Mouse (Mus musculus): ENCODE measurements around the gene Ttc25. TPM values are rescaled to one million over a fixed set of nuclear protein-coding genes. Genes with fewer than 3 reads are reported as not detected.

Ttc25 gene
- total and polyA plus RNA-seq, 2 experiments, result 0.04 to 0.28 TPM

DNA sequence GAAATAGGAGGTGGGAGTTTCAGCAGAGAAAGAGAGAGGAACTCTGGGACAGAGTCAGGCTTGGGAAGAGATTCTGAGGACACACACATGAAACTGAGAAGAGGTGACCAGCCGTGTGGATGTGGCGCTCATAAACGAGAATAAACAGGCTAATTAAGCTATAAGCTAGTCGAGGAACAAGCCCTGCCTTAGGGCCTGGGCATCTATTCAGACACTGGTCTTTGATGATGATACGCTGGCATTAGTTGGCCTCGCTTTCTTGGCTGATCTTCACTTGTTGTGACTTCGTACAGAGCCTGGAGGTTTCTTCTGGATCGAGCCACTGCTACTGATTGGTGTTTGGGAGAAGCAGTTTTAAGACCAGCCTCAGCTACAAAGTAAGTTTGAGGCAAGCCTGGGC lies 39.4 kb upstream of the Ttc25 start:
- no peak overlapping the region for H3K9ac ChIP-seq (ENCODE audit: low read depth, low read length)
- DNase-seq (ENCODE audit: extremely low read depth, low read depth, low spot score), result no peak
- H3K27ac ChIP-seq (replicated peaks; ENCODE audit: insufficient read depth, low read depth, low read length), result no peak overlapping the region
- 95% methylated on average over 8 of the region's 8 CpGs for WGBS
- no peaks in the 10 kb centered on the region for H3K4me1 ChIP-seq (ENCODE audit: control insufficient read depth, insufficient read depth, low read length)
- H3K79me2 ChIP-seq (ENCODE audit: control insufficient read depth, insufficient read depth, low read length), result no peaks in the 10 kb centered on the region
- H3K27me3 ChIP-seq (ENCODE audit: control insufficient read depth, insufficient read depth, low read length), result no peaks in the 10 kb centered on the region
- H3K4me3 ChIP-seq (ENCODE audit: insufficient read depth, low read depth, low read length), result no peak overlapping the region
- TF ChIP-seq POLR2A (IDR thresholded peaks at IDR 0.05; ENCODE audit: extremely low read depth, insufficient read depth, low read length) (no peak), CTCF (IDR thresholded peaks at IDR 0.05; ENCODE audit: low read depth, low read length) (no peak)
- peaks cover 54% of the 10 kb centered on the region for H3K36me3 ChIP-seq (ENCODE audit: control insufficient read depth, insufficient read depth, low read length)

DNA sequence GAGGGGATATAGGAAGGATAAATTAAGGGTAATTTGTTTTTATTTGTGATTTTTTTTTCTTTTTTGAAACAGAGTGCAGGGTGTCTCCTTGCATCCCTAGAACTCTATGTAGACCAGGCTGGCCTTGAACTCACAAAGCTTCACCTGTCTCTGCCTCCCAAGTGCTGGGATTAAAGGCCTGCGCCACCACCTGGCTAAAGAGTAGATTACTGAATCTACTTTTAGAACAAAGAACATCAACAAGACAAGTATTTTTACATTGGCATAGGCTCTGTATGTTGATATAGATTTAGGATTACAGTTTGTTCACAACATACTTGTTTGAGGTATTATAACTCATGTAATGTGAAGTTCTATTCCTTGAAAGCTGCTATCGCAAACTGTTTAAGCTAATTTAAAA lies 34.9 kb upstream of the Ttc25 start:
- Histone ChIP-seq H3K27me3 (ENCODE audit: control insufficient read depth, insufficient read depth, low read length) (no peaks in the 10 kb centered on the region), H3K36me3 (ENCODE audit: control insufficient read depth, insufficient read depth, low read length) (peaks cover 66% of the 10 kb centered on the region), H3K79me2 (ENCODE audit: control insufficient read depth, insufficient read depth, low read length) (no peaks in the 10 kb centered on the region), H3K27ac (replicated peaks; ENCODE audit: insufficient read depth, low read depth, low read length) (no peak overlapping the region), H3K4me3 (ENCODE audit: insufficient read depth, low read depth, low read length) (no peak overlapping the region), H3K9ac (ENCODE audit: low read depth, low read length) (no peak overlapping the region), H3K4me1 (ENCODE audit: control insufficient read depth, insufficient read depth, low read length) (peaks cover 7% of the 10 kb centered on the region)
- TF ChIP-seq POLR2A (IDR thresholded peaks at IDR 0.05; ENCODE audit: extremely low read depth, insufficient read depth, low read length) (no peak), CTCF (IDR thresholded peaks at IDR 0.05; ENCODE audit: low read depth, low read length) (no peak)
- DNase-seq (ENCODE audit: extremely low read depth, low read depth, low spot score), result no peak
- WGBS, result 98% methylated on average over 2 of the region's 2 CpGs

DNA sequence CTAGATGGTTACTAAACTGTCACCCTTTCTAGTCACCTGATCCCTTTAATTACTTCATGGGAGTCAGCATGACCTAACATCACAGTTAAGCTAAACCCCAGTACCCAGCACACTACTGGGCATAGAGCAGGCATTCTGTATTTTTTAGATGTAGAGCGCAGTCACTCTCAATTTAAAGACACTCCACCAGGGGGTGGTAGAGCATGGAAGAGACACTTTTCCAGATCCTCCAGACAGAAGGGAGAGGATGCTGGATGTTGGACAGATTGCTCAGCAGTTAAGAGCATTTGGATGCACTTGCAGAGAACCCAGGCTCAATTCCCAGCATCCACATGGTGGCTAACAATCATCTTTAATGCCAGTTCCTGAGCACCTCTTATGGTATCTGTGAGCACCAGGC lies 33.0 kb upstream of the Ttc25 start:
- DNase-seq (ENCODE audit: extremely low read depth, low read depth, low spot score), result no peak
- peaks cover 69% of the 10 kb centered on the region for H3K36me3 ChIP-seq (ENCODE audit: control insufficient read depth, insufficient read depth, low read length)

DNA sequence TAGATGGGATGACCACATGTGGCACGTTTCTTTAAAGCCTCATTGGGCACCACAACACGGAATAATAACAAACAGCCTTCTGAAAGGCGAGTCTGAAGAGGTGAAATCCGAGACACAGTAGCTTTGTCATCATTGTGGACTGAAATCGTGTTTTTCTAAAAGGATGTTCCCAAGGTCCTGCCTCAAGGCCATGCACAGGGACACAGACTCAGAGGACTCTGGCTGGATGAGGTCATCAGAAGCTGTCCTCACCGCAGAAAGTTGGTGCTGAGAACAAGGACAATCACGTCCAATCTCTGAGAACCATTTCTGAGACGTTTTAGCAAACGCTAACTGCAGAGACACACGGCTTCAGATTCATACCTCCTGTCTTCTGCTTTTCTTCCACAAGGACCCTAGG lies 31.7 kb upstream of the Ttc25 start:
- H3K27me3 ChIP-seq (ENCODE audit: control insufficient read depth, insufficient read depth, low read length), result no peaks in the 10 kb centered on the region
- no peak for DNase-seq (ENCODE audit: extremely low read depth, low read depth, low spot score)
- H3K4me3 ChIP-seq (ENCODE audit: insufficient read depth, low read depth, low read length), result no peak overlapping the region
- no peaks in the 10 kb centered on the region for H3K79me2 ChIP-seq (ENCODE audit: control insufficient read depth, insufficient read depth, low read length)
- TF ChIP-seq POLR2A (IDR thresholded peaks at IDR 0.05; ENCODE audit: extremely low read depth, insufficient read depth, low read length) (no peak), CTCF (IDR thresholded peaks at IDR 0.05; ENCODE audit: low read depth, low read length) (no peak)
- 88% methylated on average over 10 of the region's 10 CpGs for WGBS
- no peak overlapping the region for H3K27ac ChIP-seq (replicated peaks; ENCODE audit: insufficient read depth, low read depth, low read length)
- peaks cover 23% of the 10 kb centered on the region for H3K4me1 ChIP-seq (ENCODE audit: control insufficient read depth, insufficient read depth, low read length)
- no peak overlapping the region for H3K9ac ChIP-seq (ENCODE audit: low read depth, low read length)
- H3K36me3 ChIP-seq (ENCODE audit: control insufficient read depth, insufficient read depth, low read length), result peaks cover 68% of the 10 kb centered on the region

More for the DNA sequence above, 33.0 kb upstream of the Ttc25 start:
- H3K27me3 ChIP-seq (ENCODE audit: control insufficient read depth, insufficient read depth, low read length), result no peaks in the 10 kb centered on the region
- no peak overlapping the region for H3K27ac ChIP-seq (replicated peaks; ENCODE audit: insufficient read depth, low read depth, low read length)
- H3K4me3 ChIP-seq (ENCODE audit: insufficient read depth, low read depth, low read length), result no peak overlapping the region
- TF ChIP-seq CTCF (IDR thresholded peaks at IDR 0.05; ENCODE audit: low read depth, low read length) (no peak), POLR2A (IDR thresholded peaks at IDR 0.05; ENCODE audit: extremely low read depth, insufficient read depth, low read length) (no peak)
- H3K79me2 ChIP-seq (ENCODE audit: control insufficient read depth, insufficient read depth, low read length), result no peaks in the 10 kb centered on the region
- H3K9ac ChIP-seq (ENCODE audit: low read depth, low read length), result no peak overlapping the region
- WGBS, result 92% methylated on average over 1 of the region's 1 CpGs
- peaks cover 19% of the 10 kb centered on the region for H3K4me1 ChIP-seq (ENCODE audit: control insufficient read depth, insufficient read depth, low read length)

DNA sequence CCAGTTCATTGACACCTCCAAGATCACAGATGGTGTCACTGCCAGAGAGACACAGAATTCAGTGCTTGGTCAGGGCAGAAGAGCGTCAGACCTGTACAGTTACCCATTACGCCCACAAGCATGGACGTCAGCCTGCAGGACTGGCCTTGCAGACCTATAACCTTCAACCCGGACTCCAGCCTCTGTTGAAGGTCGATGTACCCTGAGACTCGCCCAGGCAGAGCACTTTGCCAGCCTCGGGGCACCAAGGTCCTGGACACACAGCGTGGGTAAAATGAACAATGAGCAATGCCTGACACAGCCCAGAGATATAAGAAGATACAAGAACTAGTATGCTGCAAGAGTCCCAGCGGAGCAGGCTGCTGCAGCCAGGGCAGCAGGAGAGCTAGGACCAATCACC lies 30.3 kb upstream of the Ttc25 start:
- H3K9ac ChIP-seq (ENCODE audit: low read depth, low read length), result no peak overlapping the region; the same call in 1 of the 2 replicates
- DNase-seq (ENCODE audit: extremely low read depth, low read depth, low spot score), result peak; percentile 94
- 22% methylated on average over 9 of the region's 9 CpGs for WGBS
- no peaks in the 10 kb centered on the region; the same call in 1 of the 2 replicates for H3K79me2 ChIP-seq (ENCODE audit: control insufficient read depth, insufficient read depth, low read length)
- peaks cover 36% of the 10 kb centered on the region for H3K4me1 ChIP-seq (ENCODE audit: control insufficient read depth, insufficient read depth, low read length)
- no peak for TF ChIP-seq CTCF (IDR thresholded peaks at IDR 0.05; ENCODE audit: low read depth, low read length)
- TF ChIP-seq POLR2A (IDR thresholded peaks at IDR 0.05; ENCODE audit: extremely low read depth, insufficient read depth, low read length), result no peak
- H3K27me3 ChIP-seq (ENCODE audit: control insufficient read depth, insufficient read depth, low read length), result no peaks in the 10 kb centered on the region
- H3K36me3 ChIP-seq (ENCODE audit: control insufficient read depth, insufficient read depth, low read length), result peaks cover 63% of the 10 kb centered on the region
- peak overlapping the region; percentile 68 for H3K27ac ChIP-seq (replicated peaks; ENCODE audit: insufficient read depth, low read depth, low read length)
- no peak overlapping the region for H3K4me3 ChIP-seq (ENCODE audit: insufficient read depth, low read depth, low read length)

DNA sequence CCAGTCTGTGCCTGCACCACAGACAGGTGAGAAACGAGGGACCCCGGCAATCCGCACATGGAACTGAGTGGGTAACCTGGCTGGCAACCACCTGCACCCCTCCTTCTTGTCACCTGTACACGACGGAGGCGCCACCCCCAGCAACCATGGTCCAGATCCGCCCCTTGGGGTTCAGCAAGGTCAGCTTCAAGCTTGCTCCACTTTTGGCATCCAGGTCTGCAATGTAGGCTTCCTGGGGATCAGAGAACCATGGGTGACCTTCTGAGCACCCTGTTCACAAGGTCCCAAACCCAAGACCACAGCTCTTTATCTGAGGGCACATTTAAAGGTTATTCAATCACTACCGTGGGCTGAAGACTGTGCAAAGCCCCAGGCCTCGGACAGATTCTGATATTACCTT lies 29.6 kb upstream of the Ttc25 start:
- Histone ChIP-seq H3K4me3 (ENCODE audit: insufficient read depth, low read depth, low read length) (no peak overlapping the region), H3K36me3 (ENCODE audit: control insufficient read depth, insufficient read depth, low read length) (peaks cover 61% of the 10 kb centered on the region), H3K27me3 (ENCODE audit: control insufficient read depth, insufficient read depth, low read length) (no peaks in the 10 kb centered on the region), H3K79me2 (ENCODE audit: control insufficient read depth, insufficient read depth, low read length) (no peaks in the 10 kb centered on the region; the same call in 1 of the 2 replicates), H3K27ac (replicated peaks; ENCODE audit: insufficient read depth, low read depth, low read length) (peak overlapping the region; percentile 50), H3K9ac (ENCODE audit: low read depth, low read length) (no peak overlapping the region), H3K4me1 (ENCODE audit: control insufficient read depth, insufficient read depth, low read length) (peaks cover 43% of the 10 kb centered on the region)
- peak; percentile 79 for DNase-seq (ENCODE audit: extremely low read depth, low read depth, low spot score)
- TF ChIP-seq CTCF (IDR thresholded peaks at IDR 0.05; ENCODE audit: low read depth, low read length) (no peak), POLR2A (IDR thresholded peaks at IDR 0.05; ENCODE audit: extremely low read depth, insufficient read depth, low read length) (no peak)
- WGBS, result 54% methylated on average over 9 of the region's 9 CpGs
